Mouse (Mus musculus) adrenal gland, postnatal 14 days (tissue): ENCODE measurements at regions not wholly inside any gene's neighbourhood (a gene's known extent, or its start where the extent isn't known, plus 50 kb on each side); places are given as distances from the start of the nearest gene placed in this dataset.

Source experiments
- DNase-seq: peaks from one replicate; pipeline ENCODE4 v3.0.0; 2021; ENCODE audit warnings: mixed read lengths

- DNase-seq, result no peak
These were observed 119.7 kb upstream of the Kazn start for GRCm38 (mm10) chr4:142358866-142359265.

GRCm38 (mm10) chr4:142355387-142355786, 116.2 kb upstream of the Kazn start:
- no peak for DNase-seq

- no peak for DNase-seq
These were observed 114.3 kb upstream of the Kazn start for GRCm38 (mm10) chr4:142353526-142353925.

- peak; percentile 68 for DNase-seq
These were observed 112.6 kb upstream of the Kazn start for GRCm38 (mm10) chr4:142351831-142352230.

- DNase-seq, result no peak
These were observed 111.8 kb upstream of the Kazn start for GRCm38 (mm10) chr4:142350986-142351385.

GRCm38 (mm10) chr4:142348910-142349309, 109.7 kb upstream of the Kazn start:
- peak; percentile 75 for DNase-seq

GRCm38 (mm10) chr4:142342482-142343206, 103.4 kb upstream of the Kazn start:
- DNase-seq, result no peak

- no peak for DNase-seq
These were observed 102.1 kb upstream of the Kazn start for GRCm38 (mm10) chr4:142341305-142341704.

GRCm38 (mm10) chr4:142340057-142340456, 100.9 kb upstream of the Kazn start:
- no peak for DNase-seq

- peak; percentile 81 for DNase-seq
These were observed 98.5 kb upstream of the Kazn start for GRCm38 (mm10) chr4:142337701-142338100.

GRCm38 (mm10) chr4:142336943-142337342, 97.7 kb upstream of the Kazn start:
- no peak for DNase-seq

GRCm38 (mm10) chr4:142334084-142334483, 94.9 kb upstream of the Kazn start:
- DNase-seq, result no peak

GRCm38 (mm10) chr4:142330599-142330998, 91.4 kb upstream of the Kazn start:
- DNase-seq, result no peak

- no peak for DNase-seq
These were observed 90.4 kb upstream of the Kazn start for GRCm38 (mm10) chr4:142329600-142329999.

GRCm38 (mm10) chr4:142326511-142326910, 87.3 kb upstream of the Kazn start:
- DNase-seq, result no peak

GRCm38 (mm10) chr4:142321209-142321863, 82.1 kb upstream of the Kazn start:
- DNase-seq, result no peak

- DNase-seq, result no peak
These were observed 71.1 kb upstream of the Kazn start for GRCm38 (mm10) chr4:142310282-142310681.

GRCm38 (mm10) chr4:142308271-142308670, 69.1 kb upstream of the Kazn start:
- no peak for DNase-seq

- DNase-seq, result no peak
These were observed 68.1 kb upstream of the Kazn start for GRCm38 (mm10) chr4:142307321-142307720.

GRCm38 (mm10) chr4:142306076-142306475, 66.9 kb upstream of the Kazn start:
- peak; percentile 48 for DNase-seq

GRCm38 (mm10) chr4:142303374-142304020, 64.3 kb upstream of the Kazn start:
- peak; percentile 14 for DNase-seq

- DNase-seq, result no peak
These were observed 63.5 kb upstream of the Kazn start for GRCm38 (mm10) chr4:142302724-142303120.

- DNase-seq, result no peak
These were observed 63.0 kb upstream of the Kazn start for GRCm38 (mm10) chr4:142302041-142302723.
